Mouse (Mus musculus) embryo, embryonic 11 days (tissue): Measurements from ENCODE around the gene Napsa.
A peak's percentile ranks its signal among the peaks of the same experiment; 100 is the strongest.

Source experiments
- DNase-seq: peaks from one replicate; pipeline ENCODE4 v3.0.0-alpha.2; 2015

Gene Napsa

GRCm38 (mm10) chr7:44572213-44572701 lies at the start of gene Napsa:
Gene Napsa (plus strand): TSS chr7:44572380.
- no peak for DNase-seq

GRCm38 (mm10) chr7:44523056-44523455 lies 49.1 kb upstream of the Napsa start:
- DNase-seq, result no peak

- DNase-seq, result no peak
These were observed 47.7 kb upstream of the Napsa start, which contains the start of gene Mybpc2 for GRCm38 (mm10) chr7:44524502-44524901. Gene Mybpc2 (minus strand): TSS chr7:44524656.

GRCm38 (mm10) chr7:44525126-44525832 lies 46.9 kb upstream of the Napsa start:
- peak; percentile 27 for DNase-seq

- no peak for DNase-seq
These were observed 45.6 kb upstream of the Napsa start for GRCm38 (mm10) chr7:44526414-44527154.

GRCm38 (mm10) chr7:44527483-44528398 lies 44.4 kb upstream of the Napsa start:
- peak; percentile 80 for DNase-seq

GRCm38 (mm10) chr7:44529518-44529917 lies 42.7 kb upstream of the Napsa start:
- no peak for DNase-seq

- no peak for DNase-seq
These were observed 41.7 kb upstream of the Napsa start for GRCm38 (mm10) chr7:44530507-44530906.

GRCm38 (mm10) chr7:44531207-44531606 lies 41.0 kb upstream of the Napsa start:
- DNase-seq, result no peak

- DNase-seq, result no peak
These were observed 40.0 kb upstream of the Napsa start, which contains the start of gene Spib for GRCm38 (mm10) chr7:44531946-44532732. Gene Spib (minus strand): TSS chr7:44532071.

GRCm38 (mm10) chr7:44532918-44533745 lies 39.0 kb upstream of the Napsa start:
- no peak for DNase-seq

- no peak for DNase-seq
These were observed 38.5 kb upstream of the Napsa start for GRCm38 (mm10) chr7:44533746-44534045.

- no peak for DNase-seq
These were observed 37.9 kb upstream of the Napsa start for GRCm38 (mm10) chr7:44534242-44534641.

- DNase-seq, result no peak
These were observed 37.3 kb upstream of the Napsa start for GRCm38 (mm10) chr7:44534656-44535441.

GRCm38 (mm10) chr7:44535657-44536589 lies 36.3 kb upstream of the Napsa start:
- DNase-seq, result no peak

- DNase-seq, result no peak
These were observed 35.6 kb upstream of the Napsa start for GRCm38 (mm10) chr7:44536590-44536968.

- no peak for DNase-seq
These were observed 35.2 kb upstream of the Napsa start for GRCm38 (mm10) chr7:44537009-44537408.

GRCm38 (mm10) chr7:44537496-44537895 lies 34.7 kb upstream of the Napsa start:
- no peak for DNase-seq
